Mouse (Mus musculus): ENCODE data around the gene Arl2bp. TPM values are rescaled to one million over a fixed set of nuclear protein-coding genes. Genes with fewer than 3 reads are reported as not detected.

Gene Arl2bp
- total and polyA plus RNA-seq, 3 experiments: 104 to 180 (median 123) TPM

DNA sequence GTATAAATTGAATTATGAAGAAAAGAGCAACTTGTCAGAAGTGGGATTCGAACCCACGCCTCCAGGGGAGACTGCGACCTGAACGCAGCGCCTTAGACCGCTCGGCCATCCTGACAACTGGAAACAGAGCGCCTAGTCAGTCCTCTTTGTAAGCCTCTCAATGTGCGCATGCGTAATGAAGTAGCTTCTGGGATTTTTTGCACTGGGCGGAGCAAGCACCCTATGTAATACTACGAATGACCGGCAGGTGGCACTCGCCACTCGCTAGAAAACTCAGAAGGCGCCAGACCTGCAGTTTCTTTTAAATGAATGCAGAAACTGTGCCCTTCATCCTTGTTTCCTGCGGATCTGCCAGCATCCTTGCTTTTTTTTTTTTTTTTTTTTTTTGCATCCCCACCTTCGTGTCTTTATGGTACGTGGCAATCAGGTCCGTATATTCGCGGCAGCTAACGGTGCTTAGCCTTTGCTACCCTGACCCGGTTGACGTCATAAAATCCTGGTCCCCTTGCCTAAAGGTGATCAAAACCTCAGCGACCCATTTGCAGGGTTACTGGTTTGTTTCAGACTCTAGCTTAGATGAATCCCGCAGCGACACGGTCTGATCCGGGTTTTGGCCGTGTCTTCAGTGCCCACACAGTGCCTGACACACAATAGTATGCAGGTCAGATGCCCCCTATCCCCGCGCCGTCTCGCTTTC, 37.7 kb downstream of the Arl2bp start:
- Histone ChIP-seq H3K27me3 (ENCODE audit: insufficient read depth, low read length) (peaks cover 23% of the 10 kb centered on the region), H3K4me3 (ENCODE audit: low read depth, low read length) (peak overlapping the region; percentile 67), H3K36me3 (replicated peaks) (no peaks in the 10 kb centered on the region), H3K9me3 (replicated peaks) (no peaks in the 10 kb centered on the region), H3K4me1 (ENCODE audit: insufficient read depth, low read depth, low read length) (peaks cover 23% of the 10 kb centered on the region)
- peak; percentile 42 for ATAC-seq (ENCODE audit: extremely low read depth, insufficient number of reproducible peaks, low FRiP score, poor library complexity, severe bottlenecking)
- TF ChIP-seq POLR2AphosphoS5 (IDR thresholded peaks at IDR 0.05; ENCODE audit: insufficient replicate concordance, low read depth, low read length) (no peak), CTCF (IDR thresholded peaks at IDR 0.05; ENCODE audit: low read depth, low read length) (peak; percentile 77)
- DNase-seq (ENCODE audit: low spot score): peak; percentile 68

DNA sequence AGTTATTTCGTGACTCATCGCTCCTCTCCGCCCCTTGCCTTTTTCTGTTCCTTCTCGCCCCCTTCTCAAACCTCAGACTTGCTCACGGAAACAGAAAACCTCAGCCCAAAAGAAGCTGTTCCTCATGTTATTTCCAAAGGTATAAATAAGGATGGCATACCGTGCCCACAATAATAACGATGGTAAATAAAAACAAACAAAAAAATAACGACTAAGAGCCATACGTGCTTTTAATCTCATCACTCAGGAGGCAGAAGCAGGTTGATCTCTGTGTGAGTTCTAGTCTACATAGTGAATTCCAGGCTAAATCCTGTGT, 38.2 kb downstream of the Arl2bp start:
- no peak for TF ChIP-seq GATA1 (IDR thresholded peaks at IDR 0.05; ENCODE audit: borderline replicate concordance, low read length)
- TF ChIP-seq TAL1 (conservative IDR thresholded peaks at IDR 0.05; ENCODE audit: low read depth, low read length): no peak
- no peak for TF ChIP-seq POLR2AphosphoS5 (IDR thresholded peaks at IDR 0.05; ENCODE audit: insufficient replicate concordance, low read depth, low read length)
- TF ChIP-seq CTCF (IDR thresholded peaks at IDR 0.05; ENCODE audit: low read depth, low read length): no peak
- TF ChIP-seq GATA2 (IDR thresholded peaks at IDR 0.05; ENCODE audit: borderline replicate concordance, low read depth, low read length): no peak
- no peak for ATAC-seq (ENCODE audit: extremely low read depth, insufficient number of reproducible peaks, low FRiP score, poor library complexity, severe bottlenecking)
- peaks cover 23% of the 10 kb centered on the region for H3K4me1 ChIP-seq (ENCODE audit: insufficient read depth, low read depth, low read length)
- no peaks in the 10 kb centered on the region for H3K36me3 ChIP-seq (replicated peaks)
- peaks cover 23% of the 10 kb centered on the region for H3K27me3 ChIP-seq (ENCODE audit: insufficient read depth, low read length)
- no peaks in the 10 kb centered on the region for H3K9me3 ChIP-seq (replicated peaks)
- no peak for DNase-seq (ENCODE audit: low spot score)
- H3K4me3 ChIP-seq (ENCODE audit: low read depth, low read length): peak overlapping the region; percentile 67

DNA sequence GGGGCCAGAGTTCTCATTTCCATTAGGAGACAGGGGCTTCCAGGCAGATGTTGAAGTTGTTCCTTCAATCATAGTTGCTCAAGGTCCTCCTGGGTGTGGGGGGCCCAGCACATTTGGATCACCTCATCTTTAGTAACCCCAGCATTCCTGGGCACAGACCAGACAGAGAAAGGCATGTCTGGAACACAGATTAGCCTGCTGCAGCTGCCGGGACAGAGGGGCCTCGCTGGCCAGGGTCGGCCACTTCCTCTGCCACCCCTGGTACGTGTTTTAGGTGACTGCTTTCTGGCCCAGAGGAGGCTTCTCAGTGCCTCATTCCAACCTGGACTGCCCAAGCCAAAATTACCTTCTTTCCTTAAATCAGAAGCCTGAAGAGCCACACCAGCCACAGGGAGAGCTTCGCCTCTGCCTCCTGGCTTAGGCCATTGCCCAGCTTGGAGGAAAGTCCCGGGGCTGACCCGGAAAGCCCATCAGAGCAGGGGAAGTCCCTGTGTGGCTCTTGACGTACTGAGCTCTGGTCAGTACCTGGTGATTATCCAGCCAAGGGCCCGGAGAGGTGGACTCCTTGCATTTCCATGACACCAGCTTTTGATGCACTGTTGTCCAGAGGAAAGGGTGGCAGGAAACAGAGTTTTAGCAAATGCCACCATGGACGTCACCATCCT, 39.3 kb downstream of the Arl2bp start:
- Histone ChIP-seq H3K9me3 (replicated peaks) (no peaks in the 10 kb centered on the region), H3K4me1 (ENCODE audit: insufficient read depth, low read depth, low read length) (peaks cover 21% of the 10 kb centered on the region), H3K27me3 (ENCODE audit: insufficient read depth, low read length) (peaks cover 29% of the 10 kb centered on the region), H3K36me3 (replicated peaks) (no peaks in the 10 kb centered on the region), H3K4me3 (ENCODE audit: low read depth, low read length) (no peak overlapping the region)
- ATAC-seq (ENCODE audit: extremely low read depth, insufficient number of reproducible peaks, low FRiP score, poor library complexity, severe bottlenecking): no peak
- DNase-seq (ENCODE audit: low spot score): no peak
- TF ChIP-seq POLR2AphosphoS5 (IDR thresholded peaks at IDR 0.05; ENCODE audit: insufficient replicate concordance, low read depth, low read length): no peak
- TF ChIP-seq CTCF (IDR thresholded peaks at IDR 0.05; ENCODE audit: low read depth, low read length): no peak
- TF ChIP-seq GATA2 (IDR thresholded peaks at IDR 0.05; ENCODE audit: borderline replicate concordance, low read depth, low read length): no peak
- no peak for TF ChIP-seq TAL1 (conservative IDR thresholded peaks at IDR 0.05; ENCODE audit: low read depth, low read length)
- no peak for TF ChIP-seq GATA1 (IDR thresholded peaks at IDR 0.05; ENCODE audit: borderline replicate concordance, low read length)

DNA sequence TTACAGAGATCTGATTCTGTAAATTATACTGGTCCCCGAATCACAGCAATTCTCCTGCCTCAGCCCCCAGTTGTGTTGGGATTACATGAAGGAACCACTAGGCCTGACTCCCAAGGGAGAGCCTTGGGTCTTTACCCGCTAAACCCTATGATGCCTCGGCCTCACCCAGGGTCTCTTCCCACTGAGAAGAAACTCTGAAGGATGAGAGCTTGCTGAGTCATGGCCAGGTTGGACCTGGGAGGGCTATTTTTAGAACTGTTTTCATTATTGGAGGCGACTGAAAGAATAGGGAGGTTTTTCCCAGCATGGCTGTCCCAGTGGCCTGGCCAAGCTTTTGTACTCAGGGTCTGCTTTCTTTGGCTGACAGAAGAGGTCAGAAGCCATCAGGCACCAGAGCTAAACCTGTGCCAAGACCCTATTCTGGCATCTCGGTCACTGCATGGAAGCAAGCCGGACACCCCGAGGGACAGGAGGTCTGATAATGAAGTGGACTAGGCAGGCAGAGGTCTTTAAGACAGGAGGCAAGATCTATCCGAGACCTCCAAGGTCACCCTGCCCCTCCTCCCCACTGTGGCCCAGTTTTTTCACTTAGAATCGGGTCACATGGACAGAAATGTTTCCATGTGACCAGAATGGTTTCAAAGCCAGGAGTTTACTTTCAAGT, 40.5 kb downstream of the Arl2bp start:
- Histone ChIP-seq H3K4me1 (ENCODE audit: insufficient read depth, low read depth, low read length) (peaks cover 21% of the 10 kb centered on the region), H3K27me3 (ENCODE audit: insufficient read depth, low read length) (peaks cover 33% of the 10 kb centered on the region), H3K36me3 (replicated peaks) (no peaks in the 10 kb centered on the region), H3K4me3 (ENCODE audit: low read depth, low read length) (no peak overlapping the region), H3K9me3 (replicated peaks) (no peaks in the 10 kb centered on the region)
- DNase-seq (ENCODE audit: low spot score) (no peak), ATAC-seq (ENCODE audit: extremely low read depth, insufficient number of reproducible peaks, low FRiP score, poor library complexity, severe bottlenecking) (no peak)
- TF ChIP-seq TAL1 (conservative IDR thresholded peaks at IDR 0.05; ENCODE audit: low read depth, low read length): no peak
- no peak for TF ChIP-seq GATA2 (IDR thresholded peaks at IDR 0.05; ENCODE audit: borderline replicate concordance, low read depth, low read length)
- TF ChIP-seq POLR2AphosphoS5 (IDR thresholded peaks at IDR 0.05; ENCODE audit: insufficient replicate concordance, low read depth, low read length): no peak
- no peak for TF ChIP-seq CTCF (IDR thresholded peaks at IDR 0.05; ENCODE audit: low read depth, low read length)
- no peak for TF ChIP-seq GATA1 (IDR thresholded peaks at IDR 0.05; ENCODE audit: borderline replicate concordance, low read length)

DNA sequence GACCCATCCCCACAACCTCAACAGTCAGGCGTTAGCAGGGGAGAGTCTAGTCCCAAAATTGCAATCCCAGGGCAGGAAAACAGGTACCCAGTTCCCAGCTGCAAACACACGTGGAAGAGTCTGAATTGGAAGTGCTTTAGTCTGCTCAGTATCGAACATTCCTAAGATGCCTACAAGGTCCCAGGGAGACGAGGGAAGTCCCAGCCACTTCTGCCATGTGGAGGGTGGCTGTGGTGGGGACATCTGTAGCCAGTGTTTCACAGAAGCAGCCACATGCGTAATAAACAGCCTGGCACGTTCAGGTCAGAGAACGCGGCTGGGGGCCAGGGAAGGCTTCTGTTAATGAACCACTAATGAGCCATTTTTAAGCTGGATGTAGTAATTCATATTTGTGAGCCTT, 43.9 kb downstream of the Arl2bp start:
- peaks cover 27% of the 10 kb centered on the region for H3K27me3 ChIP-seq (ENCODE audit: insufficient read depth, low read length)
- H3K4me1 ChIP-seq (ENCODE audit: insufficient read depth, low read depth, low read length): peaks cover 3% of the 10 kb centered on the region; the same call in 1 of the 2 replicates
- no peak for DNase-seq (ENCODE audit: low spot score)
- H3K36me3 ChIP-seq (replicated peaks): no peaks in the 10 kb centered on the region
- H3K4me3 ChIP-seq (ENCODE audit: low read depth, low read length): no peak overlapping the region
- ATAC-seq (ENCODE audit: extremely low read depth, insufficient number of reproducible peaks, low FRiP score, poor library complexity, severe bottlenecking): no peak
- no peak for TF ChIP-seq TAL1 (conservative IDR thresholded peaks at IDR 0.05; ENCODE audit: low read depth, low read length)
- no peak for TF ChIP-seq GATA2 (IDR thresholded peaks at IDR 0.05; ENCODE audit: borderline replicate concordance, low read depth, low read length)
- TF ChIP-seq GATA1 (IDR thresholded peaks at IDR 0.05; ENCODE audit: borderline replicate concordance, low read length): no peak
- TF ChIP-seq POLR2AphosphoS5 (IDR thresholded peaks at IDR 0.05; ENCODE audit: insufficient replicate concordance, low read depth, low read length): no peak
- TF ChIP-seq CTCF (IDR thresholded peaks at IDR 0.05; ENCODE audit: low read depth, low read length): no peak
- no peaks in the 10 kb centered on the region for H3K9me3 ChIP-seq (replicated peaks)

DNA sequence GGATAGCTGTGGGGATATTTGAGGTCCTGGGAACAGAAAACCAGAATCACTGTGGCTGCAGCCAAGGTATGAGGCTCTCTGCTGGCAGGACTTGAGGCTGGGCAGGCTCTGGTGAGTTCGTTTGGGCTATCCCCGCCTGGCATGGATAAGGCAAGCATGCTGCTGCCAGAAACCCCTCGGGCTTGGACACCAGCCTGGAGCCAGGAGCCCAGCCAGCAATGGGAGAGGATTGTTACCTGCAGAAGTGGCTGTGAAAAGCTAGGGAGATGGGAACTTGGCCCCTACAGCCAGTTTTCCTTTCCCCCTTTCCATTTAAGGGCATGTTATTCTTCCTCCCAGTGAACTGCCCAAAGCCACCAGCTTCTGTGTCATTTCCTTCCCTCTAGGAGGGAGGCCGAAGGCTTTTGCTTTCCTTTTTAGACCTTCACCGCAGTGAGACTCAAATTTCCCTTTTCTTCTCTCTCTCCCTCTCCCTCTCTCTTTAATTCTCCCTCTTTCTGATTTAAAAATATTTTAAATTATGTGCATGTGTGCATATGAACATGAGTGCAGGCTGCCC, 44.8 kb downstream of the Arl2bp start:
- no peak for TF ChIP-seq TAL1 (conservative IDR thresholded peaks at IDR 0.05; ENCODE audit: low read depth, low read length)
- no peak for TF ChIP-seq GATA2 (IDR thresholded peaks at IDR 0.05; ENCODE audit: borderline replicate concordance, low read depth, low read length)
- TF ChIP-seq POLR2AphosphoS5 (IDR thresholded peaks at IDR 0.05; ENCODE audit: insufficient replicate concordance, low read depth, low read length): no peak
- TF ChIP-seq CTCF (IDR thresholded peaks at IDR 0.05; ENCODE audit: low read depth, low read length): no peak
- ATAC-seq (ENCODE audit: extremely low read depth, insufficient number of reproducible peaks, low FRiP score, poor library complexity, severe bottlenecking): no peak
- H3K4me3 ChIP-seq (ENCODE audit: low read depth, low read length): no peak overlapping the region
- peaks cover 22% of the 10 kb centered on the region for H3K27me3 ChIP-seq (ENCODE audit: insufficient read depth, low read length)
- no peak for DNase-seq (ENCODE audit: low spot score)
- H3K9me3 ChIP-seq (replicated peaks): no peaks in the 10 kb centered on the region
- peaks cover 3% of the 10 kb centered on the region; the same call in 1 of the 2 replicates for H3K4me1 ChIP-seq (ENCODE audit: insufficient read depth, low read depth, low read length)
- no peaks in the 10 kb centered on the region for H3K36me3 ChIP-seq (replicated peaks)

Measured in G1E (cell line).